Mouse (Mus musculus): ENCODE results near the gene Tldc2.

Tldc2 gene

GRCm38 (mm10) chr2:157129601-157130164, 42.8 kb downstream of the Tldc2 start:
- DNase-seq, result no peak

- DNase-seq, result peak; percentile 40
Measured at GRCm38 (mm10) chr2:157130813-157131514, 44.1 kb downstream of the Tldc2 start.

GRCm38 (mm10) chr2:157132086-157132485, 45.2 kb downstream of the Tldc2 start:
- no peak for DNase-seq

- no peak for DNase-seq
Measured at GRCm38 (mm10) chr2:157132686-157133540, 46.1 kb downstream of the Tldc2 start.

GRCm38 (mm10) chr2:157133769-157134478, 47.1 kb downstream of the Tldc2 start:
- DNase-seq, result no peak

GRCm38 (mm10) chr2:157134479-157134931, 47.6 kb downstream of the Tldc2 start:
- DNase-seq, result no peak

- DNase-seq, result peak; percentile 97
Measured at GRCm38 (mm10) chr2:157135014-157135413, 48.2 kb downstream of the Tldc2 start, which contains the start of gene Samhd1. Gene Samhd1 (minus strand): TSS chr2:157135265.

- peak; percentile 4 for DNase-seq
Measured at GRCm38 (mm10) chr2:157135529-157136120, 48.8 kb downstream of the Tldc2 start.

- no peak for DNase-seq
Measured at GRCm38 (mm10) chr2:157136176-157136575, 49.3 kb downstream of the Tldc2 start.

GRCm38 (mm10) chr2:157136646-157137045, 49.8 kb downstream of the Tldc2 start:
- DNase-seq, result peak; percentile 8

- DNase-seq, result no peak
Measured at GRCm38 (mm10) chr2:157137959-157138731, 51.3 kb downstream of the Tldc2 start.

GRCm38 (mm10) chr2:157138808-157139207, 52.0 kb downstream of the Tldc2 start:
- DNase-seq, result no peak

GRCm38 (mm10) chr2:157139251-157139802, 52.5 kb downstream of the Tldc2 start:
- no peak for DNase-seq

GRCm38 (mm10) chr2:157141962-157142361, 55.1 kb downstream of the Tldc2 start:
- DNase-seq, result no peak

GRCm38 (mm10) chr2:157144132-157144531, 57.3 kb downstream of the Tldc2 start:
- no peak for DNase-seq

GRCm38 (mm10) chr2:157145173-157145572, 58.3 kb downstream of the Tldc2 start:
- no peak for DNase-seq

Data from kidney, postnatal 14 days (tissue).